Mouse (Mus musculus): ENCODE data around the gene Sctr.

The Sctr gene

GRCm38 (mm10) chr1:120101227-120101609 is 94.5 kb downstream of the Sctr start:
- no peak for DNase-seq (ENCODE audit: low spot score in 2 of 2)

- DNase-seq (ENCODE audit: low spot score in 2 of 2) = no peak
Observed at GRCm38 (mm10) chr1:120105556-120105959, 98.9 kb downstream of the Sctr start.

- no peak for DNase-seq (ENCODE audit: low spot score in 2 of 2)
Observed at GRCm38 (mm10) chr1:120109741-120110432, 103.2 kb downstream of the Sctr start.

GRCm38 (mm10) chr1:120111766-120112165 is 105.1 kb downstream of the Sctr start:
- DNase-seq (ENCODE audit: low spot score in 2 of 2) = no peak

- no peak for DNase-seq (ENCODE audit: low spot score in 2 of 2)
Observed at GRCm38 (mm10) chr1:120112251-120113187, 105.8 kb downstream of the Sctr start.
